Mouse (Mus musculus) right cerebral cortex, adult 18-20 months (tissue): ENCODE data around the gene BC016579.

ENCODE experiments used
- DNase-seq: peaks from one replicate; pipeline ENCODE4 v3.0.0; 2022; ENCODE audit warnings: mixed read lengths

Gene BC016579

DNA sequence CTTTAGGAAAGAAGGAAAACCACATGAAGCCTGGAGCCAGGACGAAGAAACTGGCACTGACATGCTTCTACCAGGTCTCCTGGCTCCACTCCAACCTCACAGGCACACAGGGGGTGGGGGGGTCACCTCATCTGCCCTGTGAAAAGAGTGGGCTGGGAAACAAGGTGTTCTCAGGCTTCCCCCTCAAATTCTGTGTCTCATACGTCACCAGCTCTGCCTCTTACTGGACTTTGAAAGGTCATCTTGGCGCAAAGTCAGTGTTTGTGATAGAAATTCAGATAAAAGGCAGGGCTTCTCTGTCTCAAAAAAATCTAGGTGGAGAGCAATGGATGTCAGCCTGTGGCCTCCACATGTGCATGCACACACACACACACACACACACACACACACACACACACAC, 12.6 kb downstream of the BC016579 start:
- DNase-seq: no peak

DNA sequence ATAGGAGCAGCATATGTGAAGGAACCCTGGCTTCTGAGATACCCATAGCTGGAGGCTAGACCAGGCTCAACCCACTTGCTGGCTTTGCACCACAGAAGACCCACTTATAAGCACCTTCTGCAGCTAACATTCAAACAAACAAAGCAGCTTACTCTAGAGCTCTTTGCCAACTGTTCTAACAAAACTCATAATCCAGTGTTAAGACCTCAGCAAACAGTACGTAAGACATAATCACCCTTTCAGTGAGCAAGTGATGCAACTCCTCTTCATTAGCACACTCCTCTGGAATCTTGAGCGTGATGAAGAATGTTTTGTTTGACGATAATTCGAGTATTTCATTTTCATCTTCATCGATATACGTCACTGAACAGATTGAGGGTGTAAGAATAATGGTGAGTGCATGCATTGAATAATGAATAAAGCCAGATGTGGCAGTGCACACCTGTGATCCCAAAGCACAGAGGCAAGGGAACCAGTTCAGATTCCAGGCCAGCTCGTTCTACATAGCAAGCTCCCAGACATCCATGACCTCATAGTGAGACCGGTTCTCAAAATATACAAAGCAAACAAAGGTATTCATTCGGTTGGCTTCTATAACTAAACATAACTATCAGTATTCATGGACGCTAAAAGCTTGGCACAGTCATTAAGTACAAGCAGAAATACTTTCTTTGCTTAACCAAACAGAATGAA, 13.7 kb downstream of the BC016579 start:
- DNase-seq: no peak

DNA sequence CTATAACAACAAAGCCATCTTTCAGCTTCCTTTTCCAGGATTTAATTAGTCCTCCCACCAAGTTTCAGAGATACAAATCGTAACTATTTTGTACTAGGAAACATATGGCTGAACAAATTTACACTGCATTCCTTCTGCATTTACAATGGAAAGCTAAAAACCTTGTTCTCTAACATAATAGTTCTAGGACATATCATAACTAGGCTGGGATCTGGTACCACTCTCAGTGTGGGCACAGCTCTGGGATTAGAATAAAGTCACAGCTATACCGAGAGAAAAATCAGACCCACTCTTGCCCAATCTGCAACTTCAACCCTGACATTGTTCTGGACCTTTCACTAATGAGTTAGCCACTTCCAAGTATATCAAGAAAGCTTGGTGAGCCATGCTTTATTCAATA, 18.0 kb downstream of the BC016579 start:
- DNase-seq: no peak

DNA sequence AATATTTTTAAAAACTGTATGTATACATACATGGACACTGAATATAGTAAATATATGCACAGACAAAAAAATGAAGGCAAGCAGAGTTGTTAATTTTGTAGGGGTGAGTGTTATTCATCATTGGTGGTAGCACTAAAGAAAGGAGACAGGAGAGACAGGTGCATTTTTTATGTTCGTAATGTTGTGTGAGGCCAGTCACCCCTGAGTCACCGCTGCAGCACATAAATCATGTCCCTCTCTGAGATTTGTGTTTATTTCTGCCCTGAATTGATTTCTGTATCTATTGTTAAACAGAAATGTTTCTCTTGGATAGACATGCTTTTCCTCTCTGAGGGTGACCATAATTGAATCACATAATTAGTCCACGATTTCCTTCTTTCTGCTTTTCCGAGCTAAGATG, 21.4 kb downstream of the BC016579 start:
- DNase-seq: no peak

DNA sequence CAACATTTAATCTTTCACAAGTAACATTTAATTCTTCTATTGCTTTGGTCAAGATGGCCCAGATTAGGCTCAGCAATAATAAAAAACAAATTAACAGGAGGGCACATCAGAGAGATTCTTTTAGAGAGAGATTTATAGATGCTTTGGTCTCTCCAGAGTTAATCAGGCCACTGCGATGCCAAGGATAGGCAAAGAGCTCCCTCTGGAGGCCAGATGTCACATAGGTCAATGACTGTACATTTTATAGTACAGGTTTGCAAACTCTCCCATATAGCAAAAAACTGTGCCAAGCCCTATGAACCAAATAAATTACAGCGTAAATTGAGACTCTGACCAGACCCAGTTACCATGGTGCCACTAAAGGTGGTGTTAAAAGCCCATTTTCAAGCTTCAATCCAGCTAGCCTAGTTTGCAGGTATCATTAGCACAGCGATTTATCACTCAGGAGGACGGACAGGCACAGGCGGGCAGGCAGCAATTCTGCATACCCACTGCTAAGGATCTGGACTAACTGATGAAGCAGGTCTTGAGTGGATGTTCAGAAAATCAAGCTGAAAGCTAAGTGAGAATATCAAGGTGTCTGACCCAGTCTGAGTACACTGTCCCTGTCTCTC, 23.4 kb downstream of the BC016579 start:
- peak; percentile 48 for DNase-seq

DNA sequence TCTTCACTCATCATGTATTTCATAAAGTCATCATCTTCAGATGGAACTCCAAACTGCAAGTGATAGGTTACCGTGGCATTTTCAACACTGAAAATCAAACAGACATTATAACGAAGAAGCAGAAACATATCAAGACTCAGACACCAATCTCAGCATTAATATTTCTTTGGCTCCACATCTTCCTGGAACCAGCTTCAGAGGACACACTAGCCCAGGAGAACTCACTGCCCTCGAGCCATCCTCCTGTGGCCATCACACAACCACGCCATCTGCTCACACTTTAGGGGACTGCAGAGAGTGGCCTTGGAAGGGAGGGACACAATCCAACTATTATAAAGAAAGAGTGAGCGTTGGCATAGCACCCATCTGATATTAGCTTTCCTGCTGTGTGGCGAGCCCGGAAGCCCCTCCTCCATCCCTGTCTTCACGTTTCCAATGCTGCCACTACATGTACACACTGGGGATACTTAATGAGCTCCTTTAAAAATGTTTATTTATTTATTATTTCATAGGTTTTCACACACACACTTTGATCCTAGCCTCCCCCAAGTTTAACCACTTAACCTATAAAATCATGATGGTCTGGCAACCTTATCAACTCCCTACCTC, 24.3 kb downstream of the BC016579 start:
- no peak for DNase-seq

DNA sequence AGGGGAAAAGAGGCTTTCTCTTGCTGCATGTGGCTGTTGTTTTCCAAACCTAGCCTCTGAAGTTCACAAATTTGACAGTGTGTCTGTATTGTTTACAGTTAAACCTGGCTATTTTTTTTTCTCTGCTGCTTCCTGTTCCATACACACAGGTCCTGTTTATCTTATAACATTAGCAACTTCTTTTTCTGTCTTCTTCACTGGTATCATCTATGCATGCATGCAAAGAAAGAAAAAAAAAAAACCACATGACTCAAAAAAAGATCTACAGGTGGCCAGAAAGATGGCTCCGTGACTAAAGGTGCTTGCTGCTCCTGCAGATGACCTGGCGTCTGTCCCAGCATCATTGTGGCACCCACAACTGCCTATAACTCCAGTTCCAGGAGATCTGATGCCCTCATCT, 28.5 kb downstream of the BC016579 start:
- no peak for DNase-seq

DNA sequence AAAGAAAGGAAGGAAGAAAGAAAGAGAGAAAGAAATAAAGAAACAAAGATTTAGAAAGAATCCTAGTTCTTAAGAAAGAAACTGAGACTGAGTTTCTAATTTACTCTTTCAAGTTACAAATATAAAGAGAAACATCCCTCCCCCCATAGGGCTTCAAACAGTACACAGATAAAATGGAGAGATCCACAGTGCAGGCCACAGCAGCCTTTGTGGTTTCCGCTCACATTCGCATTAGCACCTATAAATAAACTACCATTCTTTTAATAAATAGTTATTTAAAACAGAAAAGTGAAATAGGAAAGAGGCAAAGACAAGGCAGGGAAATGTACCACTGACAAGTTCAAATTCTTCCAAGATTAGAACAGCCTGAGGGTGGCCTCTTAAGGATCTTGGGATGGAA, 29.1 kb downstream of the BC016579 start:
- no peak for DNase-seq

DNA sequence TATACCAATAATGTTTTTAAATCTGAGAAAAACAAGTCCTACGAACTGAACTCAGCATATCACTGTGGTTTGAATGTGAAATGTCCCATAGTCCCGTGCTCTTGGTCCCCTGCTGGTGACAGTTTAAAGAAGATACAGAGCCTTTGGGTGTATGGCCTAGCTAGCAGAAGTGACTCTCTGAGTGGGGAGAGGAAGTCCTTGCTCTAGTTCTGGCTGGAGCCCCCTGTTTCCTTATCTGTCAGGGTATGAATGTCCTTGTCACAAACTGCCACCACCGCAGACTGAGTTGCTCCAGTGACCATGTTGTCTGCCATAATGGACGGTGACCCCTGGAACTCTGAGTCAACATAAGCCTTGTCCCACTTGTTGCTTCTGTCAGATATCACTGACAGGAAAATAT, 30.6 kb downstream of the BC016579 start:
- DNase-seq: no peak

DNA sequence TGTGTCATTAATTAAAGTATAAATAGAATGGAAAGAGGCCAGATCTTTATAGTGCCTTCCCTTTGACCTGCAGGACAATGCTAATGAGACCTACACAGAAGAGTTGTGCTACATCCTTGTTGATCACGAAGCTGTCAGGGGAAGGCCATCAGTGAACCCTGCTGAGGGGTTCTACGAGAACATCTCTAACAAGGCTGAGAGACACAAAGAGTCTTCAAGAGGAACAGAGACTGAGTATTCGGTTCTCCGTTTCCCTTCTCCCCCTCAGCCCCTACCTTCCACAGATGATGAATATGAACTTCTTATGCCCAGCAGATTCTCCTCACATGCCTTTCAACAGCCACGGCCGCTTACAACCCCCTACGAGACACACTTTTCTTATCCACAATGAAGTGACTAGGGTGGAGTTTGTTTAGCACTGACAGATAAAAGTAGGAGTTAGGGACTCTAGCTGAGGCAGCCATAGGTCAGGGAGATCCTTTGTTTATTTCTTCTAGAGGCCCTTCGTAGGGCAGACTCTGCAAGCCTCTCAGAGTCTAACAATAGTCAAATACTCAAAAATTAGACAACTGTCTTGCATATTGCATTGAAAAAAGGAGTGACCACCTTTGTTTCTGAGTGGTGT, 34.0 kb downstream of the BC016579 start:
- no peak for DNase-seq

DNA sequence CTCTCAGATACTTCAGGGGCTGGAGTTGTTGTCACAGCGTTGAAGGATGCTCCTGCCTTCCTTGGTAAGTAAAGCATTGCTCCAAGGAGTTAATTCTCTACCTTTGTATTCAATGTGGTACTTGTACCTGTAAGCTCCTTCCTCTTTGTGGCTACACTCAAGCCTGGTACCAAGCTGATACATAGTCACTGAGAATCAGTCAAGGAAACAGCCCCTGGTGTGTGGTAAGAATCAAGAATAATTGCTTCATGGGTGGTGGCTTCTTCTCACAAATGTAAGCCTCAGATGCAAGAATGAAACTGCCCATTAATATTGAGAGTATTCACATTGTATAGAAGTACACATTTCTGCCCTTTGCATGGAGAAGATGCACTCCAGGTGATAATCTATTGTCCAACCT, 37.9 kb downstream of the BC016579 start:
- DNase-seq: no peak

DNA sequence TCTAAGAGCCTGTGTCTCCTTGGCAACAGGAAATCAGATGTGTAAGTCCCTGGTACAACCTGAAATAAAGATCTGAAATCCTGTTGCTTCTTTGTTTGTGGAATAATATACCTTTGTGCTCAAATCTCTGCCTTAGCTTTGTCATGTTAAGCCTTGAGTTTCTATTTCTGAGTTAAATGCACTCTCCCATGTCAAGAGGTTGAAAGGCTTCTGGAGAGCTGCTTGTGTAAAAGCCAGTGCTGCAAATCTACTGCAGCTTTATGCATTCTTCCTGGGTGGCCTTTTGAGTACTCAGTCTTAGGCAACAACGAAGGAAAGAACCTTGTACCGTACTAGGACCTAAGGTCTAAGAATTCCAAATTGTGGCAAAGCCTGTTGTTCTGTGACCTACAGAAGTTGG, 40.6 kb downstream of the BC016579 start:
- DNase-seq: no peak

DNA sequence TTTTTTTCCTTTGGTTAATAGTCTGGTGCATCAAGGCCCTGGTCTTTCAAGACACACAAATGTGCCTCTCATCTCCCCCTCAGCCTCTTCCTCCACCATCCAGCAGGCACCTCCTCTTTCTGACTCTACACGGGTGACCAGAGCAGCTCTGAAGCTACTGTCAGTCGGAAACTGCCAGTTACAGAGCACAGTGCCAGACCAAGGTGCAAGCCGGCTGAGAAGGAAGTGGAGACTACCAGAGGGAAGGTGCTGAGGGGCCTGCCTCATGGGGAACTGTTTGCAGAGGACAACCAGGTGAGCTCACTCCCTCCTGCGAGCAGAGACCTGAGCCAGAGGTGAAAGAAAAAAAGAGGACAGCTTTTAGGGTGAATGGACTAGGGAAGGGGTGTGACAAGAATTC, 43.6 kb downstream of the BC016579 start, which contains the start of gene Gcsam:
Gene Gcsam, plus strand, starts transcription at position 114 of the 400 bp plus-strand sequence.
- no peak for DNase-seq

DNA sequence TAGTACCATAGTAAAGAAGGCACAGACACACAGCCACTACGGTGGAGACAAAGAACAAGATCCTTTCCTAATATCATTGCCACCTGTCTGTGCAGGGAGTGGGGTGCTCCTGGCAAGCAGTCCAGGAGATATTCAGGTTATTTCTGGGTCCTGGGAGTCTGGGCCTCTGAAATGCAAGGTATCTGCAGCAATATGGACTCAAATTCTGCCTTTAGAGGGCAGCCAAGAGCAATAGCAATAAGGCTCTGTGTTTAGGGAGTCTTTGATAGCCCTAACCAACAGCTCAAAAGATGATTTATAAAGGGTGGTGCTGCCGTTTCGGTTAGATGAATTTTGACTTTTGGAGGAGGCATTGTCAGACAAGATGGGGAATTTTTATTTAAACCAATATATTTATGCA, 44.6 kb downstream of the BC016579 start:
- peak; percentile 11 for DNase-seq

DNA sequence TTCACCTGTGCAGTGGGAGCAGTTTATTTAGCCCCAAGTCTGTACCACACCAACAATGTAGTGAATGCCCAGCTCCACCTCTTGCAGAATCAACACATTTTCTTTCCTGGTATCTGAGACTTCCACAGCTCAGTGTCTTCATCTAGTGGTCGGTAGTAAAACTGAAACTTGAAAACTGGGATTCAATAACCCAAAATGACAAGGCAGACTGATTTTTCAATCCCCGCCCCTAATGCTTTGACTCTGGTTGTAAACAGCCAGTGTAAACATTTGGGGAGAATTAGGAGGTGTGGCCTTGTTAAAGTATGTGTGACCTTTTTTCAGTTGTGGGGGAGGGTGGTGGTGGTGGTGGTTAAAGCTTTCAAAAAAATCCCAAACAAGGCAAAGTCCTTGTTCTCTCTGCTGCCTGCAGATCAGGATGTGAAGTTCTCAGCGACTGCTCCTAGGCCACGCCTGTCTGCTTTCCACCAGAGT, 45.4 kb downstream of the BC016579 start:
- peak; percentile 8 for DNase-seq

DNA sequence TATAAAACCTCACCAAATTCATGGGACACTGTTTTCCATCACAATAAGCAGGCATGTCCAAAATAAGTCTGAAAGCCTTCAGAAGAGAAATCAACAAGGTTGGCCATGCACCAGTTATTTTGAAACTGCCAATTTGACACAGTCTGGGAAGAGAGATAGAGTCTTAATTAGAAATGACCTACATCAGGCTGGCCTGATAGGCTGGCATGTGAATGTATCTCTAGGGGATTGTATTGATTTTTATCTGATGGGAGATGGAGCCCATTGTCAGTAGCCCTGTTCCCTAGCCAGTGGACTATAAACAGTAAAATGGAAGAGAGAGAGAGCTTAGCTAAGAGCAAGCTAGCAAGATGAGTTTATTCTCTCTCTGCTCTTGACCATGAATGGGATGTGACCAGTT, 58.4 kb downstream of the BC016579 start:
- DNase-seq: no peak

DNA sequence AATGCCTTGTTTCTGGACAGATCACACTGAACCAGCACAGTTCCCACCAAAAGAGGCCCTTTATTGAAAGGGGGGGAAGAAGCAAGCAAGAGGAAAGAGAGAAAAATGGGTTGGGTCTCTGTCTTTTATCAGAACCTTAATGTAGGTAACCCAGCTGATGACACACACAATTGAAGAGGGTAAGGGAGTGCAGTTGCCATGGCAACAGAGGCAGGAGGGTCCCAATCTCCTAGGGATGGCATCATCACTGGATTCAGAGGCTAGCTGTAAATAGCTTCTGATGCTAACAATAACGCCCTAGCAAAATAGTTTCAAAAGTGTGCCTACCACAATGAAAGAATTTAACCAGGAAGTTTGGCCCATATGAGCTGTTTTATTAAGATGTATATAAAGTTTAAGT, 60.2 kb downstream of the BC016579 start:
- DNase-seq: no peak

DNA sequence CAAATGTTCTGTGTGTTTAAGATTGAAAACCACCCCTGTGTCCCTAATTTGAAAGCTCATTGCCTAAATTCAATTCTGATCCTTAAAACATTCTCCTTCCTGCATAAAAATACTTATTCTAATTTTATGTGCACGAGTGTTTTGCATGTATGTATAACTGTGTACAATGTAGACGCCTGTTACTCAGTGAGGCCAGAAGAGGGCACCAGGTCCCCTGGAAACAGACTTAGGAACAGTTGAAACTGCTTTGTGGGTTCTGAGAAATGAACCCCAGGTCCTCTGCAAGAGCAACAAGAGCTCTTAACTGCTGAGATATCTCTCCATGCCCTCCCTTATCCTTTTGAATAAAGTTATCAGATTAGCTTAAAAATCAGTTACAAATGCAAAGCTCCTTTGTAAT, 71.4 kb downstream of the BC016579 start:
- DNase-seq: peak; percentile 8

DNA sequence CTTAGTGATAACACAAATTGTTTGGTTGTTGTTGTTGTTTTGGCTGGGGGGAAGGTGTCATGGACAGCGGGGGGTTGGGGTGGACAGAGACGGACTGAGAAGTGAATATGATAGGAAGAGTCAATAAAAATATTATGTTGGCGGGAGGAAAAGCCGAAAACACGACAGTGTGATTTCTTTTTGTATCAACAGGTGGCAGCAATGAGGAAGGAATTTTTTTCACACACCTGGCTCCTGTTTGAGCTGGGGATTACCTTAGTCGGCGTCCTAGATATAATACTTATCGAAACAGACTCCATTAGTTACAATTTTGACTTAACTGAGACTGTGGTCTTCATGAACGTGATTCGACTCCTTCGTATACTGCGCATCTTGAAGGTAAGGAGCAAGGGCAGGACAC, 74.0 kb downstream of the BC016579 start:
- no peak for DNase-seq
